Mouse (Mus musculus) midbrain, postnatal 0 days (tissue): ENCODE measurements around the gene Cbarp. TPM values are rescaled to one million over a fixed set of nuclear protein-coding genes. Genes with fewer than 3 reads are reported as not detected.

ENCODE experiments used
- ATAC-seq: fragments of 200-750 bp; cut with Nextera tagmentation; 2 replicates; pipeline ENCODE4 v1.8.0; 2017; ENCODE audit warnings: moderate number of reproducible peaks, mild to moderate bottlenecking, moderate TSS enrichment, moderate library complexity; ENCODE audit not compliant: low FRiP score
- DNase-seq: peaks from one replicate; pipeline ENCODE4 v3.0.0-alpha.2; 2015; ENCODE audit warnings: low spot score
- H3K27ac ChIP-seq: fragments of 300-500 bp; sonication (generic); 2 replicates; pipeline ENCODE4 v1.5.1; 2014; ENCODE audit warnings: low read depth, mild to moderate bottlenecking, low read length, mixed read lengths
- H3K27me3 ChIP-seq: fragments of 300-500 bp; sonication (generic); 2 replicates; pipeline ENCODE4 v1.6.1; 2014; ENCODE audit warnings: low read length, control low read depth, mixed read lengths; ENCODE audit not compliant: insufficient read depth
- H3K36me3 ChIP-seq: fragments of 300-500 bp; sonication (generic); 2 replicates; pipeline ENCODE4 v1.6.1; 2014; ENCODE audit warnings: low read length, control low read depth, mixed read lengths; ENCODE audit not compliant: insufficient read depth
- H3K4me1 ChIP-seq: fragments of 300-500 bp; sonication (generic); 2 replicates; pipeline ENCODE4 v1.6.1; 2014; ENCODE audit warnings: mild to moderate bottlenecking, control low read depth, antibody characterized with exemption, low read length, mixed read lengths; ENCODE audit not compliant: insufficient read depth
- H3K4me2 ChIP-seq: fragments of 300-500 bp; sonication (generic); 2 replicates; pipeline ENCODE4 v1.6.1; 2014; ENCODE audit warnings: low read depth, mild to moderate bottlenecking, low read length, mixed read lengths; ENCODE audit not compliant: poor library complexity, severe bottlenecking
- H3K4me3 ChIP-seq: fragments of 300-500 bp; sonication (generic); 2 replicates; pipeline ENCODE4 v1.5.1; 2014; ENCODE audit warnings: low read depth, mild to moderate bottlenecking, low read length, moderate library complexity
- H3K9ac ChIP-seq: fragments of 300-500 bp; sonication (generic); replicated peaks from 2 replicates; pipeline ENCODE4 v1.6.1; 2014; ENCODE audit warnings: mild to moderate bottlenecking, low read length, moderate library complexity, mixed read lengths; ENCODE audit not compliant: poor library complexity, severe bottlenecking
- H3K9me3 ChIP-seq: fragments of 300-500 bp; sonication (generic); 2 replicates; pipeline ENCODE4 v1.6.1; 2016; ENCODE audit warnings: low read length, control low read depth
- CTCF ChIP-seq: IDR thresholded peaks from 2 replicates; pipeline ENCODE4 v1.5.1; 2016; ENCODE audit warnings: antibody characterized with exemption, mild to moderate bottlenecking
- WGBS: fragments of 180-500 bp; shearing (Covaris S2); extraction: QIAGEN DNeasy Blood & Tissue Kit; methylation state at CpG from one replicate; pipeline ENCODE4 v1.1.7; 2014; 5-methylcytosine and 5-hydroxymethylcytosine counted together
- polyA plus RNA-seq: library from polyadenylated mRNA; unstranded; fragments of >200 nt; fragmentation: Nextera tagmentation; extraction: Ambion mirVana; gene quantifications from 2 replicates; pipeline ENCODE4 v1.2.1, GENCODE M21; 2015
- total RNA-seq: library from RNA; depleted of rRNA; stranded (reverse); fragments of >200 nt; gene quantifications from 2 replicates; pipeline ENCODE4 v1.2.3, GENCODE M21; 2014

The Cbarp gene
- total and polyA plus RNA-seq, 2 experiments from 2014 or later, result 120 to 273 TPM

GRCm38 (mm10) chr10:80141786-80142529 is 1.3 kb upstream of the Cbarp start:
- peak overlapping the region; percentile 72 for H3K4me3 ChIP-seq
- H3K9ac ChIP-seq, result peak overlapping the region; percentile 88
- WGBS, result under 1% methylated on average over 43 of the region's 43 CpGs
- peak overlapping the region; percentile 85 for H3K4me2 ChIP-seq
- ATAC-seq (peak; percentile 84), DNase-seq (peak; percentile 99)
- H3K27ac ChIP-seq, result peak overlapping the region; percentile 89
- no peaks in the 10 kb centered on the region for H3K27me3 ChIP-seq
- H3K4me1 ChIP-seq, result peaks cover 11% of the 10 kb centered on the region
- H3K36me3 ChIP-seq, result peaks cover 15% of the 10 kb centered on the region
- H3K9me3 ChIP-seq, result no peaks in the 10 kb centered on the region
- no peak for TF ChIP-seq CTCF

GRCm38 (mm10) chr10:80141243-80141642 is 608 bp upstream of the Cbarp start:
- Histone ChIP-seq H3K9ac (0 out of 2 replicates have a peak overlapping the region, but pooled peaks have one; percentile 36), H3K4me3 (peak overlapping the region; percentile 72), H3K9me3 (no peaks in the 10 kb centered on the region), H3K27me3 (no peaks in the 10 kb centered on the region), H3K4me2 (peak overlapping the region; percentile 85), H3K36me3 (peaks cover 14% of the 10 kb centered on the region), H3K27ac (peak overlapping the region; percentile 89), H3K4me1 (peaks cover 17% of the 10 kb centered on the region)
- peak; percentile 95 for DNase-seq
- peak; percentile 65 for ATAC-seq
- WGBS, result under 1% methylated on average over 29 of the region's 29 CpGs
- TF ChIP-seq CTCF, result peak; percentile 74

- Histone ChIP-seq H3K36me3 (peaks cover 17% of the 10 kb centered on the region), H3K27me3 (no peaks in the 10 kb centered on the region), H3K4me2 (no peak overlapping the region), H3K4me3 (no peak overlapping the region), H3K9me3 (no peaks in the 10 kb centered on the region), H3K9ac (no peak overlapping the region), H3K27ac (no peak overlapping the region), H3K4me1 (peaks cover 20% of the 10 kb centered on the region)
- ATAC-seq, result no peak
- 78% methylated on average over 11 of the region's 11 CpGs for WGBS
- no peak for TF ChIP-seq CTCF
- DNase-seq, result no peak
Observed at GRCm38 (mm10) chr10:80139975-80140665, 515 bp downstream of the Cbarp start.

- Histone ChIP-seq H3K4me2 (peak overlapping the region; percentile 89), H3K27me3 (no peaks in the 10 kb centered on the region), H3K4me1 (peaks cover 20% of the 10 kb centered on the region), H3K36me3 (peaks cover 20% of the 10 kb centered on the region), H3K9me3 (no peaks in the 10 kb centered on the region), H3K27ac (peak overlapping the region; percentile 97), H3K4me3 (peak overlapping the region; percentile 70), H3K9ac (peak overlapping the region; percentile 99; the same call in 1 of the 2 replicates)
- ATAC-seq, result no peak; the same call in 1 of the 2 replicates
- no peak for TF ChIP-seq CTCF
- WGBS, result 2% methylated on average over 10 of the region's 10 CpGs
- no peak for DNase-seq
Observed at GRCm38 (mm10) chr10:80139439-80139775, 1.2 kb downstream of the Cbarp start.

- H3K9ac ChIP-seq, result peak within 1 kb of the TSS; percentile 99
- peak within 1 kb of the TSS; percentile 89 for H3K4me2 ChIP-seq
- H3K27ac ChIP-seq, result peak within 1 kb of the TSS; percentile 97
- peaks cover 19% of the 10 kb centered on the region for H3K36me3 ChIP-seq
- H3K4me3 ChIP-seq, result peak within 1 kb of the TSS; percentile 70
- no peaks in the 10 kb centered on the region for H3K9me3 ChIP-seq
- DNase-seq (peak; percentile 85), ATAC-seq (peak; percentile 12)
- H3K27me3 ChIP-seq, result no peaks in the 10 kb centered on the region
- peaks cover 20% of the 10 kb centered on the region for H3K4me1 ChIP-seq
- under 1% methylated on average over 39 of the region's 94 CpGs for WGBS
- TF ChIP-seq CTCF, result 0 out of 2 replicates have a peak, but pooled peaks have one; percentile 2
Observed at GRCm38 (mm10) chr10:80138553-80139438, 1.8 kb downstream of the Cbarp start, which contains the start of gene Atp5d. Gene Atp5d (plus strand): TSS chr10:80138632.
